Comparison of ENCODE assay signal across 20 mouse cellular contexts in the genomic region with DNA sequence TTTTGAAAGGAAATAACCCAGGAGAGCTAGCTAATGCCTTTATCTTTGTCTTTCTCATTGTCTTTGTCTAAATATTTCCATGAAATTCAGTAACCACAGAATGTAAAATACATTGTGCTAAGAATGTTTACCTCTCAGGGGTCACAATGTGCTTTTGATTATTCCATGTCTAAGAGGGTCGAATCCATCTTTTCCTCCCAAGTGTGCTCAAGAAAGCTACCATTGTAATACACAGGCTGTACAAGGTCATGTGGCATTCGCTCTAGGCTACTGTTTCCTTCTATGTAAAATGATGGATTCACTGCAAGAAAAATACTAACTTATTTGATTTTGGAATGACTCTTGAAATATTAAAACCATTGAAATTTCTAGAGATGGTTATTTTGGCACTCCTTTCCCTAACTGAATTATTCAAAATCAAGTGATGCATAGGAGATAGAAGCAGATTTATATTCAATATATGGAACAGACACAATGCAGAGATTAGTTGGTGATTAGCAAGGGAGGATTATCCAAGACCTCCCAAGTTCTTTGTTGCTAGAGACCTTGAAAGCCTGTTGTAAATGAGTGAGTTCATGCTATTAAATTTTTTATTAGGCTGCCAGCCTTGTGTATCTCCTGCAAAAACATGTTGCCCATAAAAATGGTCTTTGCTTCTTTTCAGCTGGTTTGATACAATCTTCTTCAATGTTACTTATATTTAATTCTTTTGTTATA.
DNase-seq lines count a peak whose midpoint lies in the region; ATAC-seq and TF ChIP-seq lines count a peak whose summit lies in the region.
"Had no signal": no experiment of that assay in that cellular context is flagged by ENCODE, and none has a peak within 500 bp of the region (broad histone marks: within the 10 kb centered on the region; RNA-seq: fewer than 3 reads in every experiment).

No protein-coding gene starts in this region.

- no peak for TF ChIP-seq CTCF in forebrain, postnatal 0 days (IDR thresholded peaks at IDR 0.05; ENCODE audit: low read depth)

- H3K4me2 ChIP-seq in forebrain, postnatal 0 days (ENCODE audit: low read depth): no peak overlapping the region
- H3K4me2 ChIP-seq in midbrain, embryonic 12.5 days (replicated peaks): no peak overlapping the region
- H3K4me2 ChIP-seq in midbrain, embryonic 15.5 days: no peak overlapping the region
- H3K4me2 ChIP-seq: embryonic facial prominence, embryonic 12.5 days; heart, embryonic 12.5 days; hindbrain, embryonic 15.5 days had no signal

- H3K36me3 ChIP-seq in forebrain, embryonic 10.5 days (replicated peaks): no peaks in the 10 kb centered on the region
- H3K36me3 ChIP-seq in forebrain, postnatal 0 days (ENCODE audit: insufficient read depth): no peaks in the 10 kb centered on the region
- no peaks in the 10 kb centered on the region for H3K36me3 ChIP-seq in midbrain, embryonic 12.5 days
- no peaks in the 10 kb centered on the region for H3K36me3 ChIP-seq in midbrain, embryonic 15.5 days (replicated peaks)
- H3K36me3 ChIP-seq: embryonic facial prominence, embryonic 12.5 days; heart, embryonic 12.5 days; hindbrain, embryonic 15.5 days had no signal

- WGBS in forebrain, embryonic 10.5 days: 56% methylated on average over 2 of the region's 2 CpGs
- 40% methylated on average over 2 of the region's 2 CpGs for WGBS in forebrain, postnatal 0 days
- WGBS in midbrain, embryonic 12.5 days: 27% methylated on average over 2 of the region's 2 CpGs
- WGBS in midbrain, embryonic 15.5 days: 30% methylated on average over 2 of the region's 2 CpGs

- peaks cover 4% of the 10 kb centered on the region; the same call in 1 of the 2 replicates for H3K27me3 ChIP-seq in forebrain, embryonic 10.5 days (ENCODE audit: poor library complexity, severe bottlenecking)
- no peaks in the 10 kb centered on the region for H3K27me3 ChIP-seq in forebrain, postnatal 0 days (ENCODE audit: insufficient read depth, low read length)
- H3K27me3 ChIP-seq in midbrain, embryonic 12.5 days: no peaks in the 10 kb centered on the region
- H3K27me3 ChIP-seq in midbrain, embryonic 15.5 days (replicated peaks): no peaks in the 10 kb centered on the region
- H3K27me3 ChIP-seq: CH12.LX; embryonic facial prominence, embryonic 12.5 days; heart, embryonic 12.5 days; hindbrain, embryonic 15.5 days; Patski had no signal

- H3K27ac ChIP-seq in forebrain, embryonic 10.5 days: 0 out of 2 replicates have a peak overlapping the region, but pooled peaks have one; percentile 15
- no peak overlapping the region for H3K27ac ChIP-seq in forebrain, postnatal 0 days (ENCODE audit: low read depth, low read length)
- H3K27ac ChIP-seq in midbrain, embryonic 12.5 days (replicated peaks): no peak overlapping the region
- H3K27ac ChIP-seq in midbrain, embryonic 15.5 days: no peak overlapping the region
- H3K27ac ChIP-seq: embryonic facial prominence, embryonic 12.5 days; gastrocnemius, adult 2 months; hindbrain, embryonic 15.5 days had no signal

- no peaks in the 10 kb centered on the region for H3K9me3 ChIP-seq in forebrain, embryonic 10.5 days
- H3K9me3 ChIP-seq in forebrain, postnatal 0 days (ENCODE audit: low read length): no peaks in the 10 kb centered on the region
- H3K9me3 ChIP-seq in midbrain, embryonic 12.5 days: no peaks in the 10 kb centered on the region
- H3K9me3 ChIP-seq in midbrain, embryonic 15.5 days: no peaks in the 10 kb centered on the region
- H3K9me3 ChIP-seq: embryonic facial prominence, embryonic 12.5 days; heart, embryonic 12.5 days; hindbrain, embryonic 15.5 days had no signal

- H3K4me1 ChIP-seq in forebrain, embryonic 10.5 days: peaks cover 27% of the 10 kb centered on the region
- H3K4me1 ChIP-seq in forebrain, postnatal 0 days (ENCODE audit: insufficient read depth): no peaks in the 10 kb centered on the region
- peaks cover 6% of the 10 kb centered on the region; the same call in 1 of the 2 replicates for H3K4me1 ChIP-seq in midbrain, embryonic 12.5 days
- H3K4me1 ChIP-seq in midbrain, embryonic 15.5 days: no peaks in the 10 kb centered on the region
- H3K4me1 ChIP-seq: embryonic facial prominence, embryonic 12.5 days; heart, embryonic 12.5 days; hindbrain, embryonic 15.5 days had no signal

- no peak for DNase-seq in forebrain, embryonic 10.5 days (ENCODE audit: extremely low spot score, low spot score)
- no peak for DNase-seq in forebrain, postnatal 0 days
- peak; percentile 26 for DNase-seq in embryo, embryonic 11 days
- peak; percentile 69 for DNase-seq in retina, postnatal 1 day
- no peak for DNase-seq in kidney, postnatal 36 days
- DNase-seq: adrenal gland, postnatal 14 days; cerebellum, adult 18-20 months; cerebellum, adult 9-11 months; gastrocnemius, adult 2 months; gastrocnemius, postnatal 25 days; heart, postnatal 36 days had no signal

- ATAC-seq in forebrain, postnatal 0 days: no peak
- 0 out of 2 replicates have a peak, but pooled peaks have one; percentile 44 for ATAC-seq in midbrain, embryonic 12.5 days (ENCODE audit: low FRiP score, low read depth)
- no peak for ATAC-seq in midbrain, embryonic 15.5 days (replicated peaks)
- ATAC-seq: activated CD4-positive, CD25-positive, alpha-beta regulatory T cell, adult 4 months; intestine, postnatal 0 days; Patski had no signal

- no peak overlapping the region for H3K4me3 ChIP-seq in forebrain, embryonic 10.5 days
- H3K4me3 ChIP-seq in forebrain, postnatal 0 days (ENCODE audit: low read depth, low read length): no peak overlapping the region
- no peak overlapping the region for H3K4me3 ChIP-seq in midbrain, embryonic 12.5 days
- H3K4me3 ChIP-seq in midbrain, embryonic 15.5 days: no peak overlapping the region
- H3K4me3 ChIP-seq: embryonic facial prominence, embryonic 12.5 days; gastrocnemius, adult 2 months; heart, embryonic 12.5 days; hindbrain, embryonic 15.5 days had no signal

- H3K9ac ChIP-seq in forebrain, postnatal 0 days: no peak overlapping the region
- H3K9ac ChIP-seq in midbrain, embryonic 12.5 days (replicated peaks): no peak overlapping the region
- H3K9ac ChIP-seq in midbrain, embryonic 15.5 days: no peak overlapping the region
- H3K9ac ChIP-seq: embryonic facial prominence, embryonic 12.5 days; heart, embryonic 12.5 days; hindbrain, embryonic 15.5 days had no signal

Comparison
In these comparisons a context has a peak if more than half of its experiments do, and no peak if none do; other contexts are left out.
1. DNase-seq: peak in embryo, embryonic 11 days (single experiment) and retina, postnatal 1 day (single experiment); none in forebrain, embryonic 10.5 days (single experiment), forebrain, postnatal 0 days (single experiment) and kidney, postnatal 36 days (0 of 2).